Mouse (Mus musculus) olfactory bulb, adult 2 months (tissue): ENCODE results near the gene Pcbp4.

ENCODE experiments used
- CTCF ChIP-seq: fragments of 200-500 bp; IDR thresholded peaks from 2 replicates; pipeline ENCODE4 v1.5.1; 2012; ENCODE audit warnings: low read depth, mild to moderate bottlenecking, low read length, moderate library complexity; ENCODE audit not compliant: insufficient read depth
- POLR2A ChIP-seq: fragments of 200-500 bp; IDR thresholded peaks from 2 replicates; pipeline ENCODE4 v1.6.1; 2012; ENCODE audit warnings: mild to moderate bottlenecking, low read depth, low read length, moderate library complexity; ENCODE audit not compliant: insufficient read depth

GRCm38 (mm10) chr9:106421865-106422160, 31.3 kb upstream of the Pcbp4 start:
- TF ChIP-seq CTCF = peak; percentile 48; the same call in 1 of the 2 replicates
- TF ChIP-seq POLR2A = no peak
